Mouse (Mus musculus) intestine, embryonic 14.5 days (tissue): ENCODE measurements around the gene Syt11. TPM values are rescaled to one million over a fixed set of nuclear protein-coding genes. Genes with fewer than 3 reads are reported as not detected.

ENCODE experiments used
- ATAC-seq: fragments of 200-750 bp; cut with Nextera tagmentation; replicated peaks from 2 replicates; pipeline ENCODE4 v1.8.0; 2017; ENCODE audit warnings: low read depth, moderate number of reproducible peaks, moderate TSS enrichment, moderate library complexity; ENCODE audit not compliant: low FRiP score, low TSS enrichment
- DNase-seq: peaks from one replicate; pipeline ENCODE4 v3.0.0-alpha.2; 2018; ENCODE audit warnings: low spot score
- H3K27ac ChIP-seq: fragments of 300-500 bp; sonication (generic); 2 replicates; pipeline ENCODE4 v1.5.1; 2014; ENCODE audit warnings: low read depth, mild to moderate bottlenecking, control low read depth
- H3K27me3 ChIP-seq: fragments of 300-500 bp; sonication (generic); replicated peaks from 2 replicates; pipeline ENCODE4 v1.6.1; 2014; ENCODE audit warnings: low read length, control low read depth; ENCODE audit not compliant: control insufficient read depth, insufficient read depth
- H3K36me3 ChIP-seq: fragments of 300-500 bp; sonication (generic); 2 replicates; pipeline ENCODE4 v1.6.1; 2014; ENCODE audit warnings: low read length, control low read depth; ENCODE audit not compliant: control insufficient read depth, insufficient read depth
- H3K4me1 ChIP-seq: fragments of 300-500 bp; sonication (generic); replicated peaks from 2 replicates; pipeline ENCODE4 v1.6.1; 2014; ENCODE audit warnings: low read length, control low read depth, mixed read lengths; ENCODE audit not compliant: control insufficient read depth, insufficient read depth
- H3K4me2 ChIP-seq: fragments of 300-500 bp; sonication (generic); 2 replicates; pipeline ENCODE4 v1.6.1; 2014; ENCODE audit warnings: low read length
- H3K4me3 ChIP-seq: fragments of 300-500 bp; sonication (generic); 2 replicates; pipeline ENCODE4 v1.5.1; 2014; ENCODE audit warnings: low read depth, low read length, control low read depth, mixed read lengths
- H3K9ac ChIP-seq: fragments of 300-500 bp; sonication (generic); 2 replicates; pipeline ENCODE4 v1.6.1; 2014; ENCODE audit warnings: mild to moderate bottlenecking, low read length
- H3K9me3 ChIP-seq: fragments of 300-500 bp; sonication (generic); 2 replicates; pipeline ENCODE4 v1.6.1; 2016; ENCODE audit warnings: low read length, control low read depth; ENCODE audit not compliant: control insufficient read depth
- WGBS: fragments of 180-500 bp; shearing (Covaris S2); extraction: QIAGEN DNeasy Blood & Tissue Kit; methylation state at CpG from one replicate; pipeline ENCODE4 v1.1.7; 2014; 5-methylcytosine and 5-hydroxymethylcytosine counted together
- polyA plus RNA-seq: library from polyadenylated mRNA; unstranded; fragments of >200 nt; fragmentation: Nextera tagmentation; extraction: Ambion mirVana; gene quantifications from 2 replicates; pipeline ENCODE4 v1.2.1, GENCODE M21; 2014

Syt11 gene
- polyA plus RNA-seq, 1 experiment from 2014 or later: 28.6 TPM

DNA sequence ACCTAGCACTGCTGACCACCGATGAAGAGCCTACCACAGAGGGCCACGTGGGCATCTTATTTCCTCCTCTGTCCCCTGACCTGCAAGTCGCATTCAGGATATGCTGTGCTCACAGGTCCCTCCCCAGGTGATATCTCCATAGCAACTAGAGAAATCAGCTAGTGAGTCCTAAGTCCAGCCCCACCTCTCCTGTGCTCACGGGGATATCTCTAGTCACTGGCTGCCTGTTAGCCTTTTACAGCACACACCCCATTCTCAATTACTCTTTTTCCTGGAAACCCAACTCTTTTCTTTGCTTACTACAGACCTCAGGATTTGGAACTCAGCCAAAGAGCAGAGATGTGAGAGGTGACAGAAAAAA lies 28.1 kb downstream of the Syt11 start:
- 0 out of 2 replicates have a peak overlapping the region, but pooled peaks have one; percentile 43 for H3K27ac ChIP-seq
- peak; percentile 71 for DNase-seq

DNA sequence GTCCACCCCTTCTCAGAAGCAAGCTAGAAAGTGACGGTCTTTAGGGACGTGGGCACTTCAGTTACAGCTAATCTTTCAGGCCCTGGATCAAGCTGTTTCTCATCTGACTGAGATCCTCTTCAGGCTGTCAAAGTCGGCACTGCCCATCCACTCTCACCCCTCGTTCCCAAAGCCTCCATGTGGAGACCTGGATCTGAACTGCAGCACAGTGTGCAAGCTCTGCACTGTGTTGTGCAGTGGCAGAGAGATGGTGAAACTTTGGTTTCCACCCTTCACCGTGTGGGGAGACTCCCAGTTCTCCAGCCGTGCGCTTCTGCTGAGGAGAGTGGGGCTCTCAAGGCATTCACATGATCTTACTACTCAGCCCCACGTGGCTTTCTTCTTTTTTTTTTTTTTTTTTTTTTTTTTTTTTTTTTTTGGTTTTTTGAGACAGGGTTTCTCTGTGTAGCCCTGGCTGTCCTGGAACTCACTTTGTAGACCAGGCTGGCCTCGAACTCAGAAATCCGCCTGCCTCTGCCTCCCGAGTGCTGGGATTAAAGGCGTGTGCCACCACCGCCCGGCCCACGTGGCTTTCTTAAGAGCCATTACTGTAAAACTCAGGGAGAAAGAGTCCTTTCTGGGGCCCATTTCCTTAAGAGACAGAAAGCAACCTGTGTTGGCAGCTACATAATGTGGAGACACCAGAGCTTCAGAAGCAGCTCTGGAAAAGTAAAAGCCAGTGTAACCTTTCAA lies 28.7 kb downstream of the Syt11 start:
- Histone ChIP-seq H3K9ac (no peak overlapping the region), H3K27me3 (no peaks in the 10 kb centered on the region), H3K4me1 (no peaks in the 10 kb centered on the region), H3K4me2 (no peak overlapping the region), H3K9me3 (peaks cover 13% of the 10 kb centered on the region), H3K36me3 (peaks cover 7% of the 10 kb centered on the region), H3K4me3 (no peak overlapping the region), H3K27ac (0 out of 2 replicates have a peak overlapping the region, but pooled peaks have one; percentile 29)
- no peak for DNase-seq
- ATAC-seq: no peak
- 92% methylated on average over 13 of the region's 15 CpGs for WGBS

More for the DNA sequence above, 28.1 kb downstream of the Syt11 start:
- no peaks in the 10 kb centered on the region for H3K4me1 ChIP-seq
- no peak overlapping the region for H3K9ac ChIP-seq
- WGBS: 65% methylated on average over 4 of the region's 4 CpGs
- ATAC-seq: peak; percentile 95
- peaks cover 7% of the 10 kb centered on the region for H3K36me3 ChIP-seq
- H3K27me3 ChIP-seq: no peaks in the 10 kb centered on the region
- no peak overlapping the region for H3K4me3 ChIP-seq
- H3K9me3 ChIP-seq: peaks cover 13% of the 10 kb centered on the region
- no peak overlapping the region for H3K4me2 ChIP-seq

GRCm38 (mm10) chr3:88745534-88745933 lies 29.4 kb downstream of the Syt11 start:
- Histone ChIP-seq H3K4me2 (no peak overlapping the region), H3K9ac (no peak overlapping the region), H3K4me3 (no peak overlapping the region), H3K9me3 (peaks cover 13% of the 10 kb centered on the region), H3K27me3 (no peaks in the 10 kb centered on the region), H3K4me1 (no peaks in the 10 kb centered on the region), H3K27ac (no peak overlapping the region), H3K36me3 (peaks cover 7% of the 10 kb centered on the region)
- ATAC-seq (no peak), DNase-seq (no peak)
- WGBS: 89% methylated on average over 9 of the region's 9 CpGs

DNA sequence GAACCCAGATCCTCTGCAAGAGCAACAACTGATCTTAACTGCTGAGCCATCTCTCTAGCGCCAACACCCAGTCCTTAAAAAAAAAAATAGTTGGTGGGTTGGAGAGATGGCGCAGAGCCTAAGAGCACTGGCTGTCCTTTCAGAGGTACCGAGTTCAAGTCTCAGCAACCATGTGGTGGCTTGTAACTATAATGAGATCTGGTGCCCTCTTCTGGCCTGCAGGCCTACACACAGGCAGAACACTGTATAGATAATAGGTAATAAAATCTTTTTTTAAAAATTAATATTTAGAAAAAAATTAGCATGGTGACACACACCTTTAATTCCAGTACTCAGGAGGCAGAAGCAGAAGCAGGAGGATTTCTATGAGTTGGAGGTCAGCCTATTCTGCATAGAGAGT lies 34.8 kb downstream of the Syt11 start:
- Histone ChIP-seq H3K36me3 (no peaks in the 10 kb centered on the region), H3K4me2 (no peak overlapping the region), H3K27ac (no peak overlapping the region), H3K27me3 (no peaks in the 10 kb centered on the region), H3K4me3 (no peak overlapping the region), H3K4me1 (no peaks in the 10 kb centered on the region), H3K9me3 (no peaks in the 10 kb centered on the region), H3K9ac (no peak overlapping the region)
- DNase-seq (no peak), ATAC-seq (no peak)
- 93% methylated on average over 3 of the region's 3 CpGs for WGBS

DNA sequence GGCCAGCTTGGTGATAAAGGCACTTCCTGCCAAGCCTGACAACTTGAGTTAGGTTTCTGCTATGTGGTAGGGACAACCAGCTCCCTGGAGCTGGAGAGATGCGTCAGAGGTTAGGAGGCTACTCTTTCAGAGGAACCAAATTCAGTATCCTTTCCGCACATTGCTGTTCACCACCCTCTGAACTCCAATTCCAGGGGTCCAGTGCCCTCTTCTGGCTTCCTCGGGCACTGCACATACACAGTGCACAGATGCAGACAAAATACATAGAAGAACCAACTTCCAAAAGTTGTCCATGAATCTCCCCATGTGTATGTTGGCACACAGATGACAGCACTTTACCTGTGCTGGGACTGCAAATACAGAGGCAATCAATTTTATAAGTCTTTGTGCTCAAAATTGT lies 36.3 kb downstream of the Syt11 start:
- DNase-seq (peak; percentile 65), ATAC-seq (no peak)
- no peaks in the 10 kb centered on the region for H3K9me3 ChIP-seq
- no peak overlapping the region for H3K27ac ChIP-seq
- H3K4me1 ChIP-seq: no peaks in the 10 kb centered on the region
- H3K27me3 ChIP-seq: no peaks in the 10 kb centered on the region
- H3K9ac ChIP-seq: no peak overlapping the region
- WGBS: 57% methylated on average over 3 of the region's 3 CpGs
- no peak overlapping the region for H3K4me3 ChIP-seq
- H3K36me3 ChIP-seq: no peaks in the 10 kb centered on the region
- H3K4me2 ChIP-seq: no peak overlapping the region

DNA sequence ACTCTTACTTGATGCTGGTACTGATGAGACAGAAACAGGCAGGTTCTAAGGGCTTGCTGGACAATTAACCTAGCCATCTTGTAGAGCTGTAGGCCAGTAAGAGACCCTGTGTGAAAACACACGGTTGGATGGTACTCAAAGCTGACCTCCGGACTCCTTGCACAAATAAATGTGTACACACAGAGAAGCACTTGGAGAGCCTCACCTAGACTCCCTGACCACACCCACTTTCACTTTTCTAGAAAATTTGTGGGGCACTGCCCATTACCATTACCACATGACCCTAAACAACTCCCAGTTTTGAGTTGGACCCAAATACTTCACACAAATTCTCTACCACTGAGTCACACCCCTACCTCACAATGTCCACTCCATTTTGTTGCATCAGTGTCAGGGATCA lies 38.4 kb downstream of the Syt11 start:
- Histone ChIP-seq H3K9ac (no peak overlapping the region), H3K36me3 (no peaks in the 10 kb centered on the region), H3K4me1 (no peaks in the 10 kb centered on the region), H3K27ac (no peak overlapping the region), H3K4me3 (no peak overlapping the region), H3K9me3 (no peaks in the 10 kb centered on the region), H3K27me3 (no peaks in the 10 kb centered on the region), H3K4me2 (no peak overlapping the region)
- ATAC-seq (no peak), DNase-seq (no peak)
- 60% methylated on average over 2 of the region's 2 CpGs for WGBS

- Histone ChIP-seq H3K9ac (no peak overlapping the region), H3K4me2 (no peak overlapping the region), H3K27me3 (no peaks in the 10 kb centered on the region), H3K9me3 (no peaks in the 10 kb centered on the region), H3K4me1 (peaks cover 9% of the 10 kb centered on the region), H3K27ac (no peak overlapping the region), H3K4me3 (no peak overlapping the region), H3K36me3 (peaks cover 39% of the 10 kb centered on the region)
- ATAC-seq: no peak
- WGBS: 83% methylated on average over 2 of the region's 2 CpGs
- no peak for DNase-seq
Observed at GRCm38 (mm10) chr3:88719098-88719497, 55.9 kb downstream of the Syt11 start.

DNA sequence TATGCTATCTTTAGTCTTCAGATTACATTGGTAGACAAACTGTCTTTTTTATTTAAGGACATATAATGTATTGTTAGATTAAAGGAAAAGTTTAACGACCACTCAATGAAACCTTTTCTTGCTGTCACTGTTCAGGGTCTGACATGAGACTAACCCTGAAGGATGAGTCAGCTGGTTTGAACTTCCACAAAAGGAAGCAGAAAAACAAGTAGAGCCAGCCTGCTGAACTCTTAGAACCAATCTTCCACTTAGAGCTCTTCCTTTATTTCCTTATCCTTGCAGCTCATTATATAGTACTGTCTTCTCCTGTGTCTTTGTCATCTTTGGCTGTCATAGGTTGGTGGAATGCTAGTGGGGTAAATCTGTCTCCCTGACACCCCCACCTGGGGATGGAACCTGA lies 57.1 kb downstream of the Syt11 start:
- no peak for ATAC-seq
- no peak overlapping the region for H3K27ac ChIP-seq
- 38% methylated on average over 1 of the region's 1 CpGs for WGBS

GRCm38 (mm10) chr3:88717198-88717798 lies 57.7 kb downstream of the Syt11 start:
- peaks cover 9% of the 10 kb centered on the region for H3K4me1 ChIP-seq
- peaks cover 50% of the 10 kb centered on the region for H3K36me3 ChIP-seq
- WGBS: 3% methylated on average over 9 of the region's 9 CpGs
- ATAC-seq (peak; percentile 68; the same call in 1 of the 2 replicates), DNase-seq (no peak)
- no peaks in the 10 kb centered on the region for H3K9me3 ChIP-seq
- peak overlapping the region; percentile 68 for H3K4me2 ChIP-seq
- H3K9ac ChIP-seq: peak overlapping the region; percentile 47
- peak overlapping the region; percentile 64 for H3K4me3 ChIP-seq
- peak overlapping the region; percentile 12; the same call in 1 of the 2 replicates for H3K27ac ChIP-seq
- H3K27me3 ChIP-seq: no peaks in the 10 kb centered on the region

More for the DNA sequence above, 57.1 kb downstream of the Syt11 start:
- H3K4me3 ChIP-seq: peak overlapping the region; percentile 64
- peaks cover 9% of the 10 kb centered on the region for H3K4me1 ChIP-seq
- peak overlapping the region; percentile 68 for H3K4me2 ChIP-seq
- no peaks in the 10 kb centered on the region for H3K27me3 ChIP-seq
- H3K36me3 ChIP-seq: peaks cover 44% of the 10 kb centered on the region
- no peak for DNase-seq
- H3K9me3 ChIP-seq: no peaks in the 10 kb centered on the region
- no peak overlapping the region for H3K9ac ChIP-seq
